Mouse (Mus musculus) bone marrow, adult 2 months (tissue): Measurements from ENCODE around the gene H3f3a. TPM values are rescaled to one million over a fixed set of nuclear protein-coding genes. Genes with fewer than 3 reads are reported as not detected.
A peak's percentile ranks its signal among the peaks of the same experiment; 100 is the strongest.

Experiments
- H3K27ac ChIP-seq: fragments of 200-500 bp; 2 replicates; pipeline ENCODE4 v1.5.1; 2012; ENCODE audit warnings: low read depth, mild to moderate bottlenecking, control low read depth, inconsistent platforms, low read length; ENCODE audit not compliant: control insufficient read depth, poor library complexity, insufficient read depth
- H3K4me1 ChIP-seq: fragments of 200-500 bp; 2 replicates; pipeline ENCODE4 v1.6.1; 2011; ENCODE audit warnings: low read length; ENCODE audit not compliant: control insufficient read depth, insufficient read depth
- H3K4me3 ChIP-seq: fragments of 200-500 bp; replicated peaks from 2 replicates; pipeline ENCODE3; 2011; ENCODE audit warnings: mild to moderate bottlenecking, low read depth, low read length, control low read depth; ENCODE audit not compliant: control insufficient read depth
- CTCF ChIP-seq: fragments of 200-500 bp; IDR thresholded peaks from 2 replicates; pipeline ENCODE4 v1.5.1; 2011; ENCODE audit warnings: low read length, control low read depth; ENCODE audit not compliant: control insufficient read depth, insufficient read depth
- POLR2A ChIP-seq: fragments of 200-500 bp; IDR thresholded peaks from 2 replicates; pipeline ENCODE4 v1.6.1; 2011; ENCODE audit warnings: low read depth, mild to moderate bottlenecking, control low read depth, low read length, borderline replicate concordance; ENCODE audit not compliant: control insufficient read depth
- WGBS: fragments of 180-500 bp; shearing (Covaris S2); methylation state at CpG from one replicate; pipeline ENCODE4 v1.1.7; 2018; 5-methylcytosine and 5-hydroxymethylcytosine counted together
- polyA plus RNA-seq: library from polyadenylated mRNA; stranded (reverse); fragments of >200 nt; gene quantifications from 2 replicates; pipeline ENCODE4 v1.2.4, GENCODE M21; 2011; ENCODE audit warnings: low replicate concordance; ENCODE audit not compliant: missing spikeins, insufficient read depth, insufficient read length

Gene H3f3a
- polyA plus RNA-seq, 1 experiment: 682 TPM

DNA sequence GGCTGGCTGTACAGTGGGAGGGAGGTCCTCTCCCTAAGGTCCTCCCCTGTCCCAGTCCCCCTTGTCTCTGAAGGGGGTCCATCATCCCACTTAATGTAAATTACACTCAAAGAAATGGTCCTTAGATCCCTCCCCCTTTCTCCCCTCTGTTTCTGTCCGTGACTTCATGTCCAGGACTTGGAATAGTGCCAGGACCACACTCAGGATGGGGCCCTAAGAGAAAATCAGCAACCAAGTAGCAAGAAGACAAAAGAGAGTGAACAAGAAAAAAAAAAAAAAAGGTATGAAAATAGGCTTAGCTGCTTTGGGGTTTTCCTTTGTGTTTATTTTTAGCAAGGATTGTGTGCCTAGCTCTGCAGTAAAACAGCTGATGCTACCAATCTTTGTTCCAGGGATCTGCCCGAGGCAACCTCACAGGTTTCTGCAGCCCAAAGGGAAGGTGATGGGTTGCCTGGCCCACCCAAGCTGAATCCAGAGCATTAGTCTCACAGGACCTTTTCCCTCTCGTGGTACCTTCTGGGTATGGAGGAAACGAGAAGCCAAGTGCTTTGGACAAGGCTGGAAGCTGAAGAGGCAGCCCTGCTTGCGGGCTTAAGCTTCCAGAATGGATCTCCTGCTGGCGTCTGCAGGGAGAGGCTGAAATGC, 37.8 kb downstream of the H3f3a start:
- no peak overlapping the region for H3K27ac ChIP-seq
- 63% methylated on average over 6 of the region's 6 CpGs for WGBS
- peaks cover 2% of the 10 kb centered on the region for H3K4me1 ChIP-seq

DNA sequence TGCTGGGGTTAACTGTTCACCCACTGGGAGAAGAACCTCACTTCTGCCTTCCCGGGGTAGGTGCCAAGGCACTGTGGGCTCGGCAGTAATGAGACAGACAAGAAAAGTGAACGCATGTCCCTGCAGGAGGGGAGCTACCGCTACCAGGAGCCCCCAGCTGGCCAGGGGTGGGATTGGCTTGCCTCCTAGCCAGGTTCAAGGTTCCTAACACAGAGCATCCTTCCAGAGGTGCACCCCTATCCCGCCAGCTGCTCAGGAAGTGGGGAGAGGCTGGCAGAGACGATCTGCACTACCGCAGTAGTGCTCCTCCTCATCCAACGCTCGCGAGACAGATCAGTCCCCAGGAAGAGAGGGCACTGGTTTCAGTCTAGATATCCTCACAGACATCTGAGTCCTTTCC, 38.4 kb downstream of the H3f3a start:
- H3K27ac ChIP-seq: no peak overlapping the region
- TF ChIP-seq CTCF: no peak
- no peak for TF ChIP-seq POLR2A
- no peak overlapping the region for H3K4me3 ChIP-seq
- 55% methylated on average over 10 of the region's 10 CpGs for WGBS
- H3K4me1 ChIP-seq: peaks cover 3% of the 10 kb centered on the region

More for the DNA sequence above, 37.8 kb downstream of the H3f3a start:
- H3K4me3 ChIP-seq: no peak overlapping the region
- TF ChIP-seq CTCF (no peak), POLR2A (no peak)

DNA sequence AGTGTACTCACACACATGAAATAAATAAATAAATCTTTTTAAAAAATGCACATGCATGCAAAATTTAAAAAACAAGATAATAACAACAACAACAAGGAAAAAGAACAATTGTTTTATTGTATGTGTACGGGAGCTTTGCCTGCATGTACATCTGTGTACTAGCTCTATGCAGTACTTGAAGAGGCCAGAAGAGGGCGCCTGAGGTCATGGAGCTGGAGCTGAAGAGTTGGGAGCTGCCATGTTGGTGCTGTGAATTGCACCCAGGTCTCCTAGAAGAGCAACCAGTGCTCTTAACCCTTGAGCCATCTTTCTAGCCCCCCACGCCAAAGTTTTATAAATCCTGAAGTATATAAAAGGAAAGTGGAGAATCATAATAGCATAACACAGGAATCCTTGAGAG, 39.1 kb downstream of the H3f3a start:
- no peak for TF ChIP-seq POLR2A
- TF ChIP-seq CTCF: peak; percentile 60
- no peak overlapping the region for H3K4me3 ChIP-seq
- WGBS: 63% methylated on average over 3 of the region's 3 CpGs
- peaks cover 3% of the 10 kb centered on the region for H3K4me1 ChIP-seq
- H3K27ac ChIP-seq: no peak overlapping the region

DNA sequence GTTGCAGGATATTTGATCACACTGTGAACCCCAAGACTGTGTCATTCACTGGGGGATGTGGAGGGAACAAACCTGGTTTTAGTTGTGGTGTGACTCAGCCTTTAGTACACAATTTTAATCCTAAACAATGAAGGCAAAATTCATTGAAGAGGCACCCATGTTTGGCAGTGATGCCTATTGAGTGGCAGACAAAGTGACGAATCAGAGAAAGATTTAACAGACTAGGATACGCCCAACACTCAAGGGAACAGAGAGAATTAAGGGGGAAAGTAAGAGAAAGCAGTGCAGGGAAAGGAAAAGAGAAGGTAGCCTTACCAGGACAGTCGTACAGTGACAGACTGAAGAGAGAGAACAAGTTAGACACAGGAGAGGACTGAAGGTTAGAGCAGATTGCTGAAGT, 41.5 kb downstream of the H3f3a start:
- WGBS: 88% methylated on average over 3 of the region's 3 CpGs
- TF ChIP-seq POLR2A: no peak
- TF ChIP-seq CTCF: no peak
- Histone ChIP-seq H3K27ac (no peak overlapping the region), H3K4me3 (no peak overlapping the region), H3K4me1 (peaks cover 4% of the 10 kb centered on the region)

DNA sequence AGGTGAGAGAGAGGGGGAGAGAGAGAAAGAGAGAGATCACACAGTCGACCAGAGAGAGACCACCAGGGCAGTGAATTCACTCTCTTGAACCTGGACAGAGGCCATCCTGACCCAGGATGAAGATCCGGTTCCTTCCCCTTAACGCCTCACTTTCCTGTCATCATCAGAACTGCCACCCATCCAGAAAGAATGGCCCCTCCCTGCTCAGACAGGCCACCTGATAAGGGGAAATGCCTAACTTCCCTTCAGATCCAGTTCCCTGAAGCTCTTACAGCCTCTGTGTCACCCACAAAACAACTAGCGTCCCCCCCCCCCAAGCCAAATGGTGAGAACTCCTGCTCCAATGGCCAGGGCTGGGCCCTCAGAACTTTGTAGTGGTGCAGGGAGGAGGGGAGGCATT, 42.0 kb downstream of the H3f3a start:
- TF ChIP-seq POLR2A (no peak), CTCF (no peak)
- WGBS: 4% methylated on average over 4 of the region's 4 CpGs
- Histone ChIP-seq H3K27ac (peak overlapping the region; percentile 74), H3K4me1 (peaks cover 4% of the 10 kb centered on the region), H3K4me3 (no peak overlapping the region)

DNA sequence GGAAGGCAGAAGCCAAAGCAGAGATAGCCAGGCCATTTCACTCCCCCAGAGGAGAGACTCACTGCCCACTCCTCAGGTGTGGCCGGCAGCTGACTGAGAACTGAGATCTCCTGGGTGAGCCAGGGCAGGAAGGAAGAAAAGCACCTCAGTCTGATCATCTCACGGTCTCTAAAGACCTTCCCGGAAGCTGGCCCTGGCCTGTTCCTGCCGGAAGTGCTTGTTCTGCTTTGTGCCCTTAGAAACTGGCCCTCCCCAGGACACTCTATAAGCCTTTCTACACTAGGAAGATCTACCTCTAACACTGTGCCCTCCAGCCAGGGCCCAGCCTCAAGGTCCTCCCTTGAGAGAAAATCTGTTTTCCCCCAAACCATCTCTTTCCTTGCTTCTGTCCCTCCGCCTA, 42.4 kb downstream of the H3f3a start:
- H3K4me3 ChIP-seq: no peak overlapping the region
- TF ChIP-seq CTCF (no peak), POLR2A (no peak)

DNA sequence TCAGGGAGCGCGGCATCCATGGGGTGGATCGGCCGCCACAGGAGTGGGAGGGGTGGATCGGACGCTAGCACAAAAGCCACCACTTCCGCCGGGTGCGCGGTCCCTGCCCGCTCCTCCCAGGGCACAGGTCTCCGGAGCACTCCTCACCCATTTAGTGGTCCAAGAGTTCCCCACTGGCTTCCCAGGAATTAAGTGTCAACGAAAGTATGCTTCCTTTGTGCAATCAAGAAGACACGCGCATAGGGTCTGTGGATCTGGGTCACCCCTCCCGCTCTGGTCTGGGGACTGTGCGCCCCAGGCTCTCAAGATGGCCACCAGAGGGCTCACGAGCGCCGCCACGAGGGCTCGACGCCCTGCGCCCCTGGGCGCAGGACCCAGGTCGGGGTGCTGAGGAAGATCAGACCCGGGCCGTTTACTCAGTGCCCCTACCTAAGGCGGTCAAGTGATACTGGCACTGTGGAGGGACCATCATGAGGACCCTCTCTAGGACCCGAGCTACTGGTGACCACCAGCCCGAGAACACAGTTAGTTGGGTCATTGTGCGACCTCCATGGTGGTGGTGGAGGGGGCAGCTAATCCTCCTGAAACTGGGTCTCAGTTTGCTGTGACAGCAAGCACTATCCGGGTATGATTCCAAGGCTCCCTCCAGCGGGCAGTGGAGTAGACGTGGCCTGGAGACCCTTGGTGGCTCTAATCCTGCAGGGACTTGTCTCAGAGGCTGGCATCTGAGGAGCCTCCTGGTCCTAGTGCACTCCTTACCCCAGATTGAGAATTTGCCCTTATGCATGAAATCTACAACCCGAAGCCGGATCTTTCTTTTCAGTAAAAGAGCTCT, 45.2 kb downstream of the H3f3a start:
- H3K4me3 ChIP-seq: peak overlapping the region; percentile 82
- peak overlapping the region; percentile 94 for H3K27ac ChIP-seq
- WGBS: 2% methylated on average over 37 of the region's 37 CpGs
- TF ChIP-seq POLR2A (peak; percentile 53; the same call in 1 of the 2 replicates), CTCF (peak; percentile 67)
- H3K4me1 ChIP-seq: peaks cover 6% of the 10 kb centered on the region

More for the DNA sequence above, 42.4 kb downstream of the H3f3a start:
- peak overlapping the region; percentile 74 for H3K27ac ChIP-seq
- H3K4me1 ChIP-seq: peaks cover 6% of the 10 kb centered on the region
- 24% methylated on average over 5 of the region's 5 CpGs for WGBS

DNA sequence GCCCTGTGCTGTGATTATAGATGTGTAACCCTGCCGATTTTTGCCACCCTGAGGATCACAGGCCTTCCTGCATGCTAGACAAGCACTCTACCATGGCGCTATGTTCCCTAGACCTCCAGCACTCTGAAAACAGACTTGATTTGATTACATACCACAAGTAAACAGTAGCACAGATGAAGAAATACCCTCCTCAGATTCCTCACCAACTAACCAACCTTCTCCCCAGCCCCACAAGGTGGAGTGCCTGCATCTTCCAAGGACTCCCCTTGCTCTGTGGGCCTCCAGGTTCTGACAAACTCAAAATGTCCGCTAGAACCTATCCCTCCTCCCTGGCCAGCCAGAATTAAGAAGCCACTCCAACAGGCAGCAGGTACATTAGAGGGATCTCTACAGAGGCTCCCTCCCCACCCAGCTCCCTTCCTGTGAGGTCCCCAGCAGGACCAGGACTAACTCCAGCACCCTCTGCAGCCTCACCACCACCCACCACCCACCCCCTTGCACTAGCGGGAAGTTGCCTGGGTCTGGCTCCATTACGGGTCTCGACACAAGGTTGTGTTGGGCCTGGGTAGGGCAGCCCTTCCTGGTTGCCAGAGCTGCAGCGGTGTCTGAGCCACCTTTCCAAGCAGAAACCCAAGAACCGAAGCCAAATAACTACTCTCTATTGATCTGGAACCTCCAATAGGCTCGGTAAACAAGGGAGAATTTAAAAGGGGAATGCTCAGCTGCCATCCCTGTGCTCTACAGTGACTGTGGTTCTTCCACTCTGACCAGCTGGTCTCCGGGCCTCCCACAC, 46.0 kb downstream of the H3f3a start:
- Histone ChIP-seq H3K27ac (peak overlapping the region; percentile 94), H3K4me3 (peak overlapping the region; percentile 82), H3K4me1 (peaks cover 6% of the 10 kb centered on the region)
- TF ChIP-seq CTCF: 0 out of 2 replicates have a peak, but pooled peaks have one; percentile 15
- no peak for TF ChIP-seq POLR2A
- WGBS: 9% methylated on average over 10 of the region's 10 CpGs
